Mouse (Mus musculus): ENCODE results near the gene Pmepa1. TPM values are rescaled to one million over a fixed set of nuclear protein-coding genes. Genes with fewer than 3 reads are reported as not detected.

Pmepa1 gene
- total and polyA plus RNA-seq, 2 experiments from 2014 or later = 3.1 to 6.9 TPM

DNA sequence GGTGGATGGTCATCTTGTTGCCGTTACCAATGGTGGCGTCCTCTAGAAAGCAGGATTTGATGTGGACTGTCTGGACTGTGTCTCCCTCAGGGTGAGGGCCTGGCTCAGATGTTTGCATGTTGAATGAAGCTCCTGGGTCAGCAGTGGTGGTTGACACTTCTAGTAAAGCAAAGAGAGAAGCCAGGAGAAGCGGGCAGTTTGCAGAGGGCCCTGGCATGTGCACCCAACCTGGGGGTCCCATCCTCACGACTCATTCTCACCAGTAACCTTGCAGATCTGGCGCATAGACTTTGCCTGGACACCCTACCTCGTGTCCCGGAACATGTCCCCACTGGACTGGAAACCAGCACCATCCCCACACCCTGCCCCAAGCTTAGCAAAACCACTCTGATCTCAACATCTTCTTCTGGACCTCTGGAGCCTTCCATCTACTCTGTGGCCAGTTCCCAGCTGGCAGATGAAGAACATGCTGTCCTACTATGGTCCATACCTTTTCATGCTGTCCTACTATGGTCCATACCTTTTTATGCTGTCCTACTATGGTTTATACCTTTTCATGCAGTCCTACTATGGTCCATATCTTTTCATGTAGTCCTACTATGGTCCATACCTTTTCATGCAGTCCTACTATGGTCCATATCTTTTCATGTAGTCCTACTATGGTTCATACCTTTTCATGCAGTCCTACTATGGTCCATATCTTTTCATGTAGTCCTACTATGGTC is 67.1 kb downstream of the Pmepa1 start:
- H3K4me3 ChIP-seq (ENCODE audit: low read depth, low read length) = no peak overlapping the region
- H3K9me3 ChIP-seq (ENCODE audit: low read length) = no peaks in the 10 kb centered on the region
- H3K4me2 ChIP-seq (ENCODE audit: low read depth) = no peak overlapping the region
- H3K36me3 ChIP-seq (ENCODE audit: insufficient read depth) = no peaks in the 10 kb centered on the region
- no peaks in the 10 kb centered on the region for H3K27me3 ChIP-seq (ENCODE audit: insufficient read depth, low read length)
- H3K9ac ChIP-seq = no peak overlapping the region
- H3K27ac ChIP-seq (ENCODE audit: low read depth, low read length) = no peak overlapping the region
- no peak for TF ChIP-seq CTCF (IDR thresholded peaks at IDR 0.05; ENCODE audit: low read depth)
- no peaks in the 10 kb centered on the region for H3K4me1 ChIP-seq (ENCODE audit: insufficient read depth)
- DNase-seq (no peak), ATAC-seq (no peak)
- WGBS = 96% methylated on average over 7 of the region's 7 CpGs

DNA sequence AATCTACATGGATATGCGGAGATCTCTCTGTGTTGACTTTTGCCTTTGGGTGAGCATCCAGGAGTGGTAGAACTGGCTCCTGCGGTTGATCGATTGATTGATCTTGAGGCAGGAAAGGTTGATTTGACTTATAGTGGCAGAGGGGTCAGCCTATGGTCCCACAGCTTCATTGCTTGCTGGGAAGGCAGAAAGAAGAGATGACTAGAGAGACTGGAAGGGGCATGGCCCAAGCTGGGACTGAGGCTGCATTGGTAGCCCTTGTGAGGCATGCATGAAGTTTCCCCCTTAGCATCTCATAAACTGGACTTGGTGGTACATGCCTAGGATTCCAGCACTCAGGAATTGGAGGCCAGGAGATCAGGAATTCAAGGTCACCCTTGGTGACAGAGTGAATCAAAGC is 69.3 kb downstream of the Pmepa1 start:
- H3K27me3 ChIP-seq (ENCODE audit: insufficient read depth, low read length) = no peaks in the 10 kb centered on the region
- no peak for DNase-seq
- 90% methylated on average over 3 of the region's 3 CpGs for WGBS
- no peak overlapping the region for H3K4me2 ChIP-seq (ENCODE audit: low read depth)
- H3K9me3 ChIP-seq (ENCODE audit: low read length) = no peaks in the 10 kb centered on the region
- H3K36me3 ChIP-seq (ENCODE audit: insufficient read depth) = no peaks in the 10 kb centered on the region
- H3K4me1 ChIP-seq (ENCODE audit: insufficient read depth) = no peaks in the 10 kb centered on the region
- TF ChIP-seq CTCF (IDR thresholded peaks at IDR 0.05; ENCODE audit: low read depth) = no peak
- no peak overlapping the region for H3K27ac ChIP-seq (ENCODE audit: low read depth, low read length)
- H3K9ac ChIP-seq = no peak overlapping the region
- ATAC-seq = no peak
- no peak overlapping the region for H3K4me3 ChIP-seq (ENCODE audit: low read depth, low read length)

DNA sequence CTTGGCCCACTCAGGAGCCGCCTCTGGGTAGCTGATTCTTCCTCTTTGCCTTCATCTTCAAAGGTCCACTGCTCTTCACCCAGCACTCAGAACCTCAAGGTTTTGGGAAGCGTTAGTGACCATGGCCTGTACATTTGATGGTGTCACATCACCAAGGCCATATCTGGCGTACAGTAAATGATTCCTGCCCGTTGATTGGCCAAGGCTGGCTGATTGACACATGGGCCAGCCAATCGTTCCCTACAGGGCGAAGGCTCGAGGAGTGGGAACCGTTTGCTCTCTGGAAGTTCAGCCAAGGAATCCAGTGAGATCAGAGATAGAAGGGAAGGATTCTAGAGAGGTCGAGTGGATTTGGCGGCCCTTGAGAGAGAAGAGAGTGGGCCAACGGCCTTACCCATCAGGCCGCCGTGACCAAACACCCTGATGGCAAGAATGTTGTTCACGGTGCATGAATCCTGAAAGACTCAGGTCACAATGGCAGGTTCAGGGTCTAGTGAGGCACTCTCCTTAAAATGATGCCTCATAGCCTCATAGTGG is 70.7 kb downstream of the Pmepa1 start:
- Histone ChIP-seq H3K27me3 (ENCODE audit: insufficient read depth, low read length) (no peaks in the 10 kb centered on the region), H3K36me3 (ENCODE audit: insufficient read depth) (no peaks in the 10 kb centered on the region), H3K4me3 (ENCODE audit: low read depth, low read length) (no peak overlapping the region), H3K27ac (ENCODE audit: low read depth, low read length) (no peak overlapping the region), H3K9me3 (ENCODE audit: low read length) (no peaks in the 10 kb centered on the region), H3K9ac (no peak overlapping the region), H3K4me2 (ENCODE audit: low read depth) (no peak overlapping the region), H3K4me1 (ENCODE audit: insufficient read depth) (no peaks in the 10 kb centered on the region)
- WGBS = 95% methylated on average over 14 of the region's 14 CpGs
- DNase-seq = no peak
- no peak for TF ChIP-seq CTCF (IDR thresholded peaks at IDR 0.05; ENCODE audit: low read depth)
- ATAC-seq = no peak

DNA sequence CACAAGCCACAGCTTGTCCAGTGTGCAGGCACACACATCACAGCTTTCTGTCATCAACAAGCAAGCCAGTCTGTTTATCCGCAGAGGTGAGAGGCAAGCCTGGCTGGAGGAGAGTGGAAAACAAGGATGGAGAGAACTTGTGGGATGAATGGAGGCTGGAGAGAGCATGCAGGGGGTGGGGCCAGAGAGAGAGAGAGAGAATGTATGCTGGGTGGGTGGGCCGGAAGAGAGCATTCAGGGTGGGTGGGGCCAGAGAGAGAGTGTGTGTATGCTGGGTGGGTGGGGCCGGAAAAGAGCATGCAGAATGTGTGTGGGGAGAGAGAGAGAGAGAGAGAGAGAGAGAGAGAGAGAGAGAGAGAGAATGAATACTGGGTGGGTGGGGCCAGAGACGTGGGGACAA is 71.7 kb downstream of the Pmepa1 start:
- DNase-seq (no peak), ATAC-seq (no peak)
- Histone ChIP-seq H3K4me2 (ENCODE audit: low read depth) (no peak overlapping the region), H3K4me1 (ENCODE audit: insufficient read depth) (no peaks in the 10 kb centered on the region), H3K36me3 (ENCODE audit: insufficient read depth) (no peaks in the 10 kb centered on the region), H3K4me3 (ENCODE audit: low read depth, low read length) (no peak overlapping the region), H3K9me3 (ENCODE audit: low read length) (no peaks in the 10 kb centered on the region), H3K27me3 (ENCODE audit: insufficient read depth, low read length) (no peaks in the 10 kb centered on the region), H3K9ac (no peak overlapping the region), H3K27ac (ENCODE audit: low read depth, low read length) (no peak overlapping the region)
- WGBS = 59% methylated on average over 4 of the region's 4 CpGs
- TF ChIP-seq CTCF (IDR thresholded peaks at IDR 0.05; ENCODE audit: low read depth) = no peak

DNA sequence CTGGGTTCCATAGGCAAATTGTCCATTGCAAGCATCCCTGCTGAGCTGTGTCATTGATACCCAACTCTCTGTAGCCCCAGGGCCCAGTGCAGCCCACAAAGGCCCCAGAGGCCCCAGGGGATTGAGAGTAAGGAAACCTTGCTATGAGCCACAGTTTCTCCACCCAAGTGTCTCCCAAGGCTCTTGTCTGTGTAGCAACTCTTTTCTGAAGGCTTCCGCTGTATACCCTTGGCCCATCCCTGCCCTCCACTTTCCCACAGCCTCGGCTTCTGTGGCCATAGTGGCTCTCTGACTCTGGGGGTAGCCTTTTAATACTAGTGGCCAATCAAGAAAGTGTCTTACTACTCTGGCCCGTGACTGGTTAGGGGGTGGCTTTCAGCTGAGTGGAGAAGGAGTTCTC is 72.6 kb downstream of the Pmepa1 start:
- no peak for DNase-seq
- 0 out of 2 replicates have a peak, but pooled peaks cover 4% of the 10 kb centered on the region for H3K9me3 ChIP-seq (ENCODE audit: low read length)
- H3K36me3 ChIP-seq (ENCODE audit: insufficient read depth) = no peaks in the 10 kb centered on the region
- H3K27me3 ChIP-seq (ENCODE audit: insufficient read depth, low read length) = no peaks in the 10 kb centered on the region
- no peak for TF ChIP-seq CTCF (IDR thresholded peaks at IDR 0.05; ENCODE audit: low read depth)
- ATAC-seq = no peak
- H3K4me3 ChIP-seq (ENCODE audit: low read depth, low read length) = no peak overlapping the region
- no peak overlapping the region for H3K27ac ChIP-seq (ENCODE audit: low read depth, low read length)
- 77% methylated on average over 3 of the region's 3 CpGs for WGBS
- no peak overlapping the region for H3K4me2 ChIP-seq (ENCODE audit: low read depth)
- no peaks in the 10 kb centered on the region for H3K4me1 ChIP-seq (ENCODE audit: insufficient read depth)
- H3K9ac ChIP-seq = no peak overlapping the region

DNA sequence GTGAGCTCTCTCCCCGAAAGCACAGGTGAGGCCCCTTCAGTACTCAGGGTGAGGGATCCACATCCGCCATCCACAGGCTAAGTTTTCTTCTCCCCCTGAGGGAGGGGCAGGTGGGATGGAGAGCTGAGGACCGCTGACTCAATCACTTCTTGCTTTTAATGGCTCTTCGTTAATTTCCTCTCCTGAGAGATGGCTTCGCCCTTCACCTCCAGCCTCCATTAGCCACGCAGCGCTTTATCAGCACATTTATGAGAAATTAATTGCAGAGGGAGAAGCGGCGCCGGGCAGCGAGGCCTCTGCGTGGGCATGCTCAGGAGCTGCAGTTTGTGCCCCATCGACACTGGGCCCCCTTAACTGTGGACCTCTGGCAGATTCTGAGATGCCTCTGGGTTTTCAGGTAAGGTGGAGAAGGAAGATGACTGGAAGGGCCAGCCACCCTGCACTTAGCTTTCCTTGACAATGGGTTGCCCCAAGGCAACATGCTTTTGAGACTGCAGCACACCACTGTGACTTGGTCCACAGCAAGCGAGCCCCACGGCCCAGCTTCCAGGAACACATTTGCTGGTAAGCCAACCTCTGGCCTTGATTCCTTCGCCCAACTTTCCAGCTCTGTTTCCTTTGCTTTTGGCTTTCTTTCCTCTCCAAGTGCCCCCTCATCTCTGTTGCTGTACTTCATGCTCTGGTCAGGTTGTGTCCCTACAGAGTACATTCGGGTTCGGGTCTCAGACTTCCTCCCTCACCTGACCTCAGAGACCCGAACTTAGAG is 73.2 kb downstream of the Pmepa1 start:
- H3K4me2 ChIP-seq (ENCODE audit: low read depth) = no peak overlapping the region
- H3K27ac ChIP-seq (ENCODE audit: low read depth, low read length) = no peak overlapping the region
- H3K36me3 ChIP-seq (ENCODE audit: insufficient read depth) = no peaks in the 10 kb centered on the region
- no peaks in the 10 kb centered on the region for H3K27me3 ChIP-seq (ENCODE audit: insufficient read depth, low read length)
- WGBS = 81% methylated on average over 19 of the region's 19 CpGs
- 0 out of 2 replicates have a peak, but pooled peaks cover 6% of the 10 kb centered on the region for H3K9me3 ChIP-seq (ENCODE audit: low read length)
- H3K4me3 ChIP-seq (ENCODE audit: low read depth, low read length) = no peak overlapping the region
- no peaks in the 10 kb centered on the region for H3K4me1 ChIP-seq (ENCODE audit: insufficient read depth)
- ATAC-seq (no peak), DNase-seq (no peak)
- H3K9ac ChIP-seq = no peak overlapping the region
- no peak for TF ChIP-seq CTCF (IDR thresholded peaks at IDR 0.05; ENCODE audit: low read depth)

DNA sequence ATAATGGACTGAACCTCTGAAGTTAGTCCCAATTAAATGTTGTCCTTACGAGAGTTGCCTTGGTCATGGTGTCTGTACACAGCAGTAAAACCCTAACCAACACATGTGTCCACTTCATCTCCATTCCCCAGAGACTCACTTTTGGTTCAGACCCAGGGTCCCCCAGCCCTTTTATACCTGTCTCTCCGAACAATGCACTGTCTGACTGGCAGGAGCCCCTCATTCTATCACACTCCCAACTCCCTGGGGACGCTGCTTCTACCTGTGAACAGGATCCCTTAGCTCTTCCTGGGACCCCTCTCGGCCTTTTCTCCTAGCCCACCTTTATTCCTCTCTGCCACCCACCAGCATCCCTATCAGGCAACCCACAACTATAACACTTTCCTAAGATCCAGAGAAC is 81.5 kb downstream of the Pmepa1 start:
- TF ChIP-seq CTCF (IDR thresholded peaks at IDR 0.05; ENCODE audit: low read depth) = no peak
- Histone ChIP-seq H3K4me2 (ENCODE audit: low read depth) (no peak overlapping the region), H3K27me3 (ENCODE audit: insufficient read depth, low read length) (no peaks in the 10 kb centered on the region), H3K9ac (no peak overlapping the region), H3K36me3 (ENCODE audit: insufficient read depth) (no peaks in the 10 kb centered on the region), H3K4me1 (ENCODE audit: insufficient read depth) (no peaks in the 10 kb centered on the region), H3K9me3 (ENCODE audit: low read length) (0 out of 2 replicates have a peak, but pooled peaks cover 6% of the 10 kb centered on the region), H3K27ac (ENCODE audit: low read depth, low read length) (no peak overlapping the region), H3K4me3 (ENCODE audit: low read depth, low read length) (no peak overlapping the region)
- ATAC-seq (no peak), DNase-seq (no peak)
- WGBS = 88% methylated on average over 4 of the region's 4 CpGs

Measured in forebrain, postnatal 0 days (tissue).